Mouse (Mus musculus) spleen, adult 2 months (tissue): ENCODE results near the gene Nme7. TPM values are rescaled to one million over a fixed set of nuclear protein-coding genes. Genes with fewer than 3 reads are reported as not detected.

ENCODE experiments used
- DNase-seq, 2 experiments: peaks; one replicate each; pipeline versions ENCODE4 v3.0.0 to v3.0.0-alpha.2; 2012 to 2021; ENCODE audit warnings: low spot score in 2 of 2, low read depth in 1 of 2
- H3K27ac ChIP-seq: fragments of 200-500 bp; 2 replicates; pipeline ENCODE4 v1.5.1; 2012; ENCODE audit warnings: low read length, inconsistent platforms; ENCODE audit not compliant: insufficient read depth
- H3K27me3 ChIP-seq: fragments of 200-500 bp; 2 replicates; pipeline ENCODE4 v1.6.1; 2012; ENCODE audit warnings: mild to moderate bottlenecking, moderate library complexity, low read length, inconsistent platforms; ENCODE audit not compliant: control insufficient read depth, insufficient read depth
- H3K36me3 ChIP-seq: fragments of 200-500 bp; 2 replicates; pipeline ENCODE4 v1.6.1; 2012; ENCODE audit warnings: mild to moderate bottlenecking, low read length, inconsistent platforms; ENCODE audit not compliant: control insufficient read depth, insufficient read depth
- H3K4me1 ChIP-seq: fragments of 200-500 bp; 2 replicates; pipeline ENCODE4 v1.6.1; 2011; ENCODE audit warnings: inconsistent platforms; ENCODE audit not compliant: control insufficient read depth, insufficient read depth, insufficient read length
- H3K4me3 ChIP-seq: fragments of 200-500 bp; 2 replicates; pipeline ENCODE4 v1.5.1; 2011; ENCODE audit warnings: mild to moderate bottlenecking, inconsistent platforms; ENCODE audit not compliant: insufficient read depth, insufficient read length; ENCODE audit errors: extremely low read depth
- CTCF ChIP-seq: fragments of 200-500 bp; IDR thresholded peaks from 2 replicates; pipeline ENCODE4 v1.5.1; 2011; ENCODE audit warnings: mild to moderate bottlenecking, inconsistent platforms; ENCODE audit not compliant: insufficient read depth, insufficient read length, insufficient replicate concordance; ENCODE audit errors: extremely low read depth
- POLR2A ChIP-seq: fragments of 200-500 bp; IDR thresholded peaks from 2 replicates; pipeline ENCODE4 v1.6.1; 2011; ENCODE audit warnings: low read depth, low read length, inconsistent platforms
- WGBS: fragments of 180-500 bp; shearing (Covaris S2); methylation state at CpG from one replicate; pipeline ENCODE4 v1.1.7; 2018; 5-methylcytosine and 5-hydroxymethylcytosine counted together
- polyA plus RNA-seq: library from polyadenylated mRNA; depleted of rRNA; stranded (reverse); fragments of >200 nt; gene quantifications from 2 replicates; pipeline ENCODE4 v1.2.3, GENCODE M21; 2012; rRNA removed

Gene Nme7
- 2.5 and 3.8 TPM in 2 replicates for polyA plus RNA-seq

- WGBS: 95% methylated on average over 5 of the region's 5 CpGs
- Histone ChIP-seq H3K4me1 (no peaks in the 10 kb centered on the region), H3K27me3 (no peaks in the 10 kb centered on the region), H3K4me3 (no peak within 1 kb of the TSS), H3K27ac (no peak within 1 kb of the TSS), H3K36me3 (peaks cover 18% of the 10 kb centered on the region)
- TF ChIP-seq POLR2A (no peak), CTCF (no peak)
- DNase-seq: no peak
Measured at GRCm38 (mm10) chr1:164303821-164304220, at the start of gene Nme7. Nme7 (plus strand) TSS chr1:164304121.

DNA sequence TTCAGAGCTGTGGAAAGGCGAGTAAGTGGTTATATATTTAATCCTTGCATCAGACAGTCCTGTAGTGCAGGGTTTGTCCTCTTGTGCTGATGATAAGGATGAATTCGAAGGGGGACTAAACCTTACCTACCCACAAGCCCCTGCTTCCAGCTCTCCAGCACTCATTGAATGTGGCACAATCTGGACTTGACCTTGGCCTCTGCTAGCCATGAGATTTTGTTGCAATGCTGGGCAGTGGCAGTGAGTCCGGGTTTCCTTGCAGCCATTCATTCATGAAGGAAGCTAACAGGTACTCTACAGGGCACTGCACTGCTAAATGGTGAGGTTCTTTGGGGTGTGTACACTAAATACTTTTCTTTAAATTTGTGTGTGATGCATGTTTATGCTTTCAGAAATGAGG lies 49.1 kb upstream of the Nme7 start:
- 87% methylated on average over 3 of the region's 3 CpGs for WGBS
- H3K27me3 ChIP-seq: no peaks in the 10 kb centered on the region

DNA sequence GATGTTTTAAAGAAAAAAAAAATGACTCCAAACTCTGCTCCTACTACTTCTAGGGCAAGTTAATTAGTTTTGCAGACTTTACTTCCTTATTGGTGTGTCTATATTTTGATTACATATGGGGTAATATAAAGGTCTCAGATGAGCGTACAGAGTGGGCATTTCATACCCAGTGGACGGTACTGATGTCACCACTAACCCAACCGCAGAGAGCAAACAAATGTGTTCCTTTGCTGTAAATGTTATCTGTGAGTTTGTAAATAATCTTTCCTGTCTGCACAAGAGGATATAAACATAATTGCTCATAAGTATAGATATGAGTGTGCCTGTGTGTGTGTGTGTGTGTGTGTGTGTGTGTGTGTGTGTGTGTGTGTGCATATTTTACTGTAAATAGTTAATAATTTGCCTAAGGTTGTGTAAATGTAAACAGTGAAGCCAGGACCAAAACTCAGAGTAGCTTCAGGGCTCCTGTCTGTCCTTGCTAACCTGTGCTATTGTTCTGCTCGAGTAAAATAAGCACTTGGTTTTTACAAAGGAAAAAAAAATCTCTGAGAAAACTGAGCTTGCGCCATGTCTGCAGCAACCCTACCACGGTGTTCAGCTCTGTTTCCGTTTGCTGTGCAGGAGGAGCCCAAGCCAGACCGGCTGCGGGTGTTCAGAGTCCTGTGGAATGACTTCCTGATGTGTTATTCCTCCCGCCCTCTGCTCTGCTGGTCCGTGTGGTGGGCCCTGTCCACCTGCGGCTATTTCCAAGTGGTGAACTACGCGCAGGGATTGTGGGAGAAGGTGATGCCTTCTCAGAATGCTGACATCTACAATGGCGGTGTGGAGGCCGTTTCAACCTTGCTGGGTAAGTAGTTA lies 43.5 kb upstream of the Nme7 start:
- H3K4me3 ChIP-seq: no peak overlapping the region
- H3K36me3 ChIP-seq: peaks cover 4% of the 10 kb centered on the region
- H3K27me3 ChIP-seq: no peaks in the 10 kb centered on the region
- no peak for DNase-seq
- TF ChIP-seq CTCF (no peak), POLR2A (no peak)
- H3K4me1 ChIP-seq: no peaks in the 10 kb centered on the region
- 93% methylated on average over 16 of the region's 16 CpGs for WGBS
- no peak overlapping the region for H3K27ac ChIP-seq

More for the DNA sequence above, 49.1 kb upstream of the Nme7 start:
- Histone ChIP-seq H3K4me3 (no peak overlapping the region), H3K4me1 (no peaks in the 10 kb centered on the region), H3K36me3 (no peaks in the 10 kb centered on the region; the same call in 1 of the 2 replicates), H3K27ac (no peak overlapping the region)
- no peak for TF ChIP-seq POLR2A
- no peak for TF ChIP-seq CTCF
- no peak for DNase-seq

DNA sequence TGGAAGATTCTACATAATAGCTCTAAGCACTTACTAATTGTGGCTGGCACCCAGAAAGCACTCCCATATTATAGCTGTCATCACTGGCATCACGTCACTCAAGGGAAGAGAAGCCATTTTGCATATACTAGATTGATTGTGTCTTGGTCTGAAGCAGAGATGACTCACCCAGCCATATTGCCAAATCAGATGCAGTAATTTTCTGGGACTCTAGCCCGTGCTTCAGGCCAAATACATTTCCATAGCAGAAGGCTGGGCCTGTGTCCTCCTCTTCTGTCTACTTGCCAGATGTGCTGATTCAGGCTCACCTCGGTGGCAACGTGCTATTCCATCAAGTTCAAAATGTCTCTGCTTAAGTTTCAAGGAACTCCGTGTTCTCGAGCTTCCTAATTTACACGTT lies 42.4 kb upstream of the Nme7 start:
- H3K4me1 ChIP-seq: no peaks in the 10 kb centered on the region
- TF ChIP-seq POLR2A: no peak
- TF ChIP-seq CTCF: no peak
- WGBS: 94% methylated on average over 7 of the region's 7 CpGs
- no peak overlapping the region for H3K4me3 ChIP-seq
- no peak overlapping the region for H3K27ac ChIP-seq
- no peaks in the 10 kb centered on the region for H3K27me3 ChIP-seq
- peaks cover 4% of the 10 kb centered on the region for H3K36me3 ChIP-seq
- DNase-seq: no peak

GRCm38 (mm10) chr1:164270941-164271340 lies 33.0 kb upstream of the Nme7 start:
- Histone ChIP-seq H3K4me3 (no peak overlapping the region), H3K27me3 (no peaks in the 10 kb centered on the region), H3K27ac (no peak overlapping the region), H3K4me1 (no peaks in the 10 kb centered on the region), H3K36me3 (no peaks in the 10 kb centered on the region)
- WGBS: 93% methylated on average over 7 of the region's 7 CpGs
- TF ChIP-seq CTCF (no peak), POLR2A (no peak)
- no peak for DNase-seq

DNA sequence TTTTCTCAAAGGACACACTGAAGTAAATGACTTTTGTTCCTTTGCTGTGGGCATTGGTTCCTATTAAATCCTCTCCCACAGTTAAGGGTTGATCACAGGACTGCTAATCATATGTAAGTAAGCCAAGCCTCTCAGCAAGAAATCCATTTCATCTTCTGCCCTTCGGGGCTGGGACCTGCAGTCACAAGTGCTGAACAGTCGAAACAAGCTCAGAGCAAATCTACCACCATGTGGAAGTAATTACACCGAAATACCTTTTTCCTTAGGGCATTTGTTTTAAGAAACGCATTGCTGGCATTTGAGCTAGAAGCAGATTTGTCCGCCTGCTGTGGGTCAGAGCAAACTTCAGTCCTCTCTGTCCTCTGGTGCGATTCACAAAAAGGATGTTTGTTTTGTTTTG lies 30.3 kb upstream of the Nme7 start:
- 89% methylated on average over 6 of the region's 6 CpGs for WGBS
- Histone ChIP-seq H3K27ac (no peak overlapping the region), H3K4me1 (no peaks in the 10 kb centered on the region), H3K27me3 (no peaks in the 10 kb centered on the region), H3K36me3 (no peaks in the 10 kb centered on the region), H3K4me3 (no peak overlapping the region)
- no peak for TF ChIP-seq CTCF
- no peak for TF ChIP-seq POLR2A
- DNase-seq: no peak

DNA sequence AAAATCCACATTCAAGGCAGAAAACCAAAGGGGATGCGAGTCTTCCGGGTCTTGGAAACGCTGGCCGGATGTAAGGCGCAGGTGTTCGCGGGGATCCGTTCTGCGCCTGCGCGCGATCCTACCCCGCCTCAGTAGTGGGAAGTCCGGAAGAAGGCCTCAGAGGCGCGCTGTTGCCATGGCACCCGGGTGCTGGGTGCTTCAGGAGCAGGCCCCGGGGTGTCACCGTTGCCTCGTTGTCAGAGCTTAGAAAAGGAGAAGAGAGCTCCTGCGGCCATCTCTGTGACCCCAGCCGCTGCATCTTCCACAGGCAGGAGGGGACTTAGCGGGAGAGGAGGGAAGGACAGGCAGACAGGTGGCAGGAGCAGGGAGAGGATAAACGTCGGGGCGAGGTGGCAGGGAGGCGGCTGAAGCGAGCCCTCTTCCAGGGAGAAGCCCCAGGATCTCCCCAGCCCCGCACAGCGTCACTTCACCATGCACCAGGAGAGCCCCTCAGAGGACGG lies 28.4 kb upstream of the Nme7 start, which contains the start of gene Ccdc181:
Gene Ccdc181 (plus strand): TSS at position 131 of the 500 bp plus-strand sequence.
- Histone ChIP-seq H3K4me1 (no peaks in the 10 kb centered on the region), H3K4me3 (peak within 1 kb of the TSS; percentile 83), H3K27me3 (no peaks in the 10 kb centered on the region), H3K36me3 (peaks cover under 1% of the 10 kb centered on the region), H3K27ac (0 out of 2 replicates have a peak within 1 kb of the TSS, but pooled peaks have one; percentile 48)
- WGBS: under 1% methylated on average over 31 of the region's 31 CpGs
- no peak for TF ChIP-seq CTCF
- TF ChIP-seq POLR2A: no peak
- DNase-seq: peak; percentile 90 to 97
